Mouse (Mus musculus): ENCODE results near the gene Cep70. TPM values are rescaled to one million over a fixed set of nuclear protein-coding genes. Genes with fewer than 3 reads are reported as not detected.

Gene Cep70
- total and polyA plus RNA-seq, 3 experiments = 7.3 to 7.6 TPM; not detected in 1

- TF ChIP-seq TBP (IDR thresholded peaks at IDR 0.05; ENCODE audit: low read depth, low read length) (no peak), SMC3 (IDR thresholded peaks at IDR 0.05; ENCODE audit: low read depth, low read length) (no peak), HCFC1 (IDR thresholded peaks at IDR 0.05; ENCODE audit: low read depth, low read length) (no peak), GABPA (IDR thresholded peaks at IDR 0.05; ENCODE audit: low read depth, low read length) (no peak), E2F4 (IDR thresholded peaks at IDR 0.05; ENCODE audit: borderline replicate concordance, low read depth, low read length) (no peak), JUND (IDR thresholded peaks at IDR 0.05; ENCODE audit: low read depth, low read length) (no peak), KAT2A (conservative IDR thresholded peaks at IDR 0.05; ENCODE audit: low read depth, low read length) (no peak), MAZ (IDR thresholded peaks at IDR 0.05; ENCODE audit: low read depth, low read length) (no peak), NELFE (IDR thresholded peaks at IDR 0.05; ENCODE audit: low read depth, low read length) (no peak), ZKSCAN1 (IDR thresholded peaks at IDR 0.05; ENCODE audit: low read depth, low read length) (no peak), TCF12 (IDR thresholded peaks at IDR 0.05; ENCODE audit: low read depth, low read length) (no peak)
- Histone ChIP-seq H3K27me3 (ENCODE audit: control insufficient read depth in 1 of 2, insufficient read depth in 2 of 2, low read length in 2 of 2) (no peaks in the 10 kb centered on the region), H3K9ac (ENCODE audit: control insufficient read depth, low read depth, low read length, poor library complexity, severe bottlenecking) (no peak overlapping the region), H3K4me3 (ENCODE audit: control insufficient read depth in 1 of 2, insufficient read depth in 1 of 2, low read depth in 2 of 2, low read length in 2 of 2) (no peak overlapping the region), H3K36me3 (ENCODE audit: control insufficient read depth in 1 of 2, insufficient read depth in 2 of 2, low read length in 2 of 2) (peaks cover 0 to 2% of the 10 kb centered on the region in 2 experiments; a peak in 1 of 4 replicates), H3K9me3 (replicated peaks; ENCODE audit: insufficient read depth, low read length) (no peaks in the 10 kb centered on the region), H3K4me1 (ENCODE audit: control insufficient read depth in 1 of 2, insufficient read depth in 2 of 2, low read length in 2 of 2) (peaks cover 0 to 5% of the 10 kb centered on the region in 2 experiments; a peak in 2 of 4 replicates), H3K27ac (ENCODE audit: control insufficient read depth, low read depth, low read length) (no peak overlapping the region), H3K79me2 (ENCODE audit: control insufficient read depth, insufficient read depth, low read length, poor library complexity) (no peaks in the 10 kb centered on the region)
- no peak for DNase-seq (ENCODE audit: low read depth, low spot score)
Observed at GRCm38 (mm10) chr9:99325208-99325929, 82.2 kb downstream of the Cep70 start.

- Histone ChIP-seq H3K36me3 (ENCODE audit: control insufficient read depth in 1 of 2, insufficient read depth in 2 of 2, low read length in 2 of 2) (peaks cover 0 to 2% of the 10 kb centered on the region in 2 experiments; a peak in 1 of 4 replicates), H3K79me2 (ENCODE audit: control insufficient read depth, insufficient read depth, low read length, poor library complexity) (no peaks in the 10 kb centered on the region), H3K9me3 (replicated peaks; ENCODE audit: insufficient read depth, low read length) (no peaks in the 10 kb centered on the region), H3K27ac (ENCODE audit: control insufficient read depth, low read depth, low read length) (no peak overlapping the region), H3K4me3 (ENCODE audit: control insufficient read depth in 1 of 2, insufficient read depth in 1 of 2, low read depth in 2 of 2, low read length in 2 of 2) (no peak overlapping the region), H3K9ac (ENCODE audit: control insufficient read depth, low read depth, low read length, poor library complexity, severe bottlenecking) (no peak overlapping the region), H3K4me1 (ENCODE audit: control insufficient read depth in 1 of 2, insufficient read depth in 2 of 2, low read length in 2 of 2) (peaks cover 0 to 5% of the 10 kb centered on the region in 2 experiments; a peak in 2 of 4 replicates), H3K27me3 (ENCODE audit: control insufficient read depth in 1 of 2, insufficient read depth in 2 of 2, low read length in 2 of 2) (no peaks in the 10 kb centered on the region)
- DNase-seq (ENCODE audit: low read depth, low spot score) = no peak
- TF ChIP-seq HCFC1 (IDR thresholded peaks at IDR 0.05; ENCODE audit: low read depth, low read length) = no peak
- no peak for TF ChIP-seq CHD2 (IDR thresholded peaks at IDR 0.05; ENCODE audit: low read length)
- no peak for TF ChIP-seq NELFE (IDR thresholded peaks at IDR 0.05; ENCODE audit: low read depth, low read length)
- no peak for TF ChIP-seq CTCF (IDR thresholded peaks at IDR 0.05 in 2 of 3, conservative IDR thresholded peaks at IDR 0.05 in 1 of 3; ENCODE audit: control insufficient read depth in 1 of 3, insufficient read depth in 1 of 3, low read depth in 2 of 3, low read length in 3 of 3, poor library complexity in 1 of 3, severe bottlenecking in 1 of 3)
- no peak for TF ChIP-seq MXI1 (IDR thresholded peaks at IDR 0.05; ENCODE audit: low read depth, low read length)
Observed at GRCm38 (mm10) chr9:99325961-99326360, 82.8 kb downstream of the Cep70 start.
